In the genomic region with DNA sequence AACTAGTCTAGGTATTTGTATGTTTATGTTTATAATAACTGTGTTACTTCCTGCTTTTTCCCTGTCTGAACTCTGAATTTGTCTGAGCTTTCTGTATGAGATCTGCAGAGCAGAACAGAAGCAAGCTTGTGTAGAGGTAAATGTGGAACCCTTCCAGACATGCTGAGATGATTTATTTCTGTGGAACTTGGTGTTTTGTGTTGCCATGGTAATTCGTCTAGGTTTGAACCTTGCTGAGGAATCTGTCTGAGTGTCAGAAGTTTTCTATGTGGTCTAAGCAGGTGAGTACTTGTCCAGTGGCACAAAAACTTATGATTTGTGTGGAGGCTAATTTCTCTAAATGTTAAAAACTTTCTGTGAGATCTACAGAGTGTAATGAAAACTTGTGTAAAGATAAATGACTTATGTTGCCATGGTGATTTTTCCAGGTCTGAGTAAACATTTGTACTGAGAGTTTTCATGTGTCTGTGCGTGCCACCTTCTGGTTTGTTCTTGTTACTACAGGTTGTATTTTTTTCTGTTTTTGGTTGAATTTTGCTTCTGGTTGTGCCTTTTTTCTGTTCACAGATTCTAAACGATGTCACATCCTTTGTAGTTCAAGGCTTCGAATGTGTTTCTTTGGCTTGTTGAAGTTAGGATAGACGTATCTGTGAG, we compare ENCODE assay signal across 19 mouse cellular contexts. TPM values are rescaled to one million over a fixed set of nuclear protein-coding genes. Genes with fewer than 3 reads are reported as not detected.
DNase-seq lines count a peak whose midpoint lies in the region; ATAC-seq lines count a peak whose summit lies in the region.
"Had no signal": no experiment of that assay in that cellular context is flagged by ENCODE, and none has a peak within 500 bp of the region (broad histone marks: within the 10 kb centered on the region; RNA-seq: fewer than 3 reads in every experiment).

No protein-coding gene starts in this region.

- H3K4me1 ChIP-seq in heart, embryonic 11.5 days (ENCODE audit: control insufficient read depth, insufficient read depth, low read length) = no peaks in the 10 kb centered on the region
- H3K4me1 ChIP-seq: limb, embryonic 15.5 days; lung, embryonic 15.5 days; megakaryocyte, embryonic 14.5 days had no signal

- no peaks in the 10 kb centered on the region for H3K27me3 ChIP-seq in heart, embryonic 11.5 days (ENCODE audit: control insufficient read depth, insufficient read depth, low read length)
- H3K27me3 ChIP-seq: limb, embryonic 15.5 days; lung, embryonic 15.5 days; megakaryocyte, embryonic 14.5 days had no signal

- ATAC-seq in heart, embryonic 11.5 days (replicated peaks; ENCODE audit: insufficient number of reproducible peaks, low FRiP score, low TSS enrichment) = no peak

- H3K9ac ChIP-seq in heart, embryonic 11.5 days (ENCODE audit: low read depth, low read length) = no peak overlapping the region
- H3K9ac ChIP-seq: limb, embryonic 15.5 days; lung, embryonic 15.5 days had no signal

- no peak overlapping the region for H3K4me2 ChIP-seq in heart, embryonic 11.5 days
- H3K4me2 ChIP-seq: limb, embryonic 15.5 days; lung, embryonic 15.5 days had no signal

- peak; percentile 5 for DNase-seq in layer of hippocampus, adult 9-10 months (ENCODE audit: low spot score)
- DNase-seq in layer of hippocampus, postnatal 36 days = no peak
- DNase-seq in 3T3-L1 (ENCODE audit: low read depth, low spot score) (peak; percentile 49), 416B (ENCODE audit: low read depth) (peak; percentile 8)
- peak; percentile 24 for DNase-seq in brain, adult 2 months (ENCODE audit: low read depth, low spot score)
- DNase-seq in thymus, adult 18-20 months = no peak
- DNase-seq in spleen, adult 18-20 months = no peak
- DNase-seq: cerebellum, postnatal 36 days; heart, postnatal 36 days; kidney, postnatal 36 days had no signal

- H3K9me3 ChIP-seq in heart, embryonic 11.5 days (replicated peaks; ENCODE audit: control insufficient read depth, low read length) = 0 out of 2 replicates have a peak, but pooled peaks cover 2% of the 10 kb centered on the region
- H3K9me3 ChIP-seq: G1E; limb, embryonic 15.5 days; lung, embryonic 15.5 days had no signal

- H3K36me3 ChIP-seq in heart, embryonic 11.5 days (ENCODE audit: control insufficient read depth, insufficient read depth, low read length) = no peaks in the 10 kb centered on the region
- H3K36me3 ChIP-seq: G1E; limb, embryonic 15.5 days; lung, embryonic 15.5 days had no signal

- 69% methylated on average over 5 of the region's 5 CpGs for WGBS in heart, embryonic 11.5 days (ENCODE audit: insufficient replicate concordance)

- H3K4me3 ChIP-seq in heart, embryonic 11.5 days (ENCODE audit: low read depth, low read length) = no peak overlapping the region
- H3K4me3 ChIP-seq: erythroblast, embryonic 14.5 days; limb, embryonic 15.5 days; lung, embryonic 15.5 days; megakaryocyte, embryonic 14.5 days had no signal

- no peak overlapping the region for H3K27ac ChIP-seq in heart, embryonic 11.5 days (ENCODE audit: low read depth, low read length)
- H3K27ac ChIP-seq: limb, embryonic 15.5 days; lung, embryonic 15.5 days had no signal

RNA-seq across cellular contexts. Expression of a gene that starts 21.6 kb away (rescaled TPM):
- not detected for total RNA-seq in layer of hippocampus, postnatal 36 days (2021)
- not detected in 2 replicates for polyA plus RNA-seq in heart, embryonic 11.5 days (2014; fragmentation: Nextera tagmentation; extraction: Ambion mirVana)
- total RNA-seq: adrenal gland, adult 18-20 months; G1E; heart, adult 8-10 months; heart, postnatal 36 days had no signal
- polyA plus RNA-seq: erythroblast, embryonic 14.5 days; G1E; intestine, embryonic 14.5 days; limb, embryonic 15.5 days; lung, embryonic 15.5 days had no signal

Comparison
In these comparisons a context has a peak if more than half of its experiments do, and no peak if none do; other contexts are left out.
1. DNase-seq: peak in layer of hippocampus, adult 9-10 months (single experiment), 3T3-L1 (single experiment), 416B (single experiment) and brain, adult 2 months (single experiment); none in layer of hippocampus, postnatal 36 days (0 of 2), thymus, adult 18-20 months (0 of 2) and spleen, adult 18-20 months (0 of 2).